Mouse (Mus musculus) liver, postnatal 0 days (tissue): ENCODE data around the gene Ppdpf.

Experiments
- CTCF ChIP-seq: sonication (generic); IDR thresholded peaks from 2 replicates; pipeline ENCODE4 v1.5.1; 2016; ENCODE audit warnings: antibody characterized with exemption, low read depth
- EP300 ChIP-seq: IDR thresholded peaks from 2 replicates; pipeline ENCODE4 v1.6.1; 2016; ENCODE audit warnings: antibody characterized with exemption, low read depth, mild to moderate bottlenecking

DNA sequence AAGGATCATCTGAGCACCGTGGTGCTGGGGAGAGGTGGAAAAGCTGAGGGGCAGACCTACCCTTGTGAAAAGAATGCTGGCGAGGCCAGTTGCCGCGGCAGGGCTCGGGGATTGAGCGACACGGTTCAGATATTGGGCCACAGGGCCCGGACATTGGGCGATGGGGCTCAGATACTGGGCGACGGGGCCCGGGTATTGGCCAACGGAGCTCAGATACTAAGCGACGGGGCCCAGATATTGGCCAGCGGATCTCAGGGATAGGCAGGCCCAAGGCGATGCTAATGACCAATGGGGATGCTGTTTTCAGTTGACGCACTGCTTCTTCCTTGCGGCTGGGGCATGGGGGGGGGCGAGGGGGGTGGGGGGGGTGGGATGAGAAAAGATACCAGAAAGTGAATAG lies 44.1 kb downstream of the Ppdpf start:
- TF ChIP-seq CTCF = no peak
- no peak for TF ChIP-seq EP300
